Mouse (Mus musculus) hindbrain, embryonic 11.5 days (tissue): Measurements from ENCODE around the gene Wdr90. TPM values are rescaled to one million over a fixed set of nuclear protein-coding genes. Genes with fewer than 3 reads are reported as not detected.

Source experiments
- ATAC-seq: fragments of 200-750 bp; cut with Nextera tagmentation; 2 replicates; pipeline ENCODE4 v1.8.0; 2017; ENCODE audit warnings: mild to moderate bottlenecking, moderate TSS enrichment, moderate library complexity; ENCODE audit not compliant: low FRiP score
- DNase-seq: peaks from one replicate; pipeline ENCODE4 v3.0.0-alpha.2; 2015; ENCODE audit warnings: low spot score
- H3K27ac ChIP-seq: fragments of 300-500 bp; sonication (generic); 2 replicates; pipeline ENCODE4 v1.5.1; 2014; ENCODE audit warnings: mild to moderate bottlenecking, low read depth, low read length
- H3K27me3 ChIP-seq: fragments of 300-500 bp; sonication (generic); 2 replicates; pipeline ENCODE4 v1.6.1; 2014; ENCODE audit warnings: mild to moderate bottlenecking, low read length, moderate library complexity, mixed read lengths; ENCODE audit not compliant: control insufficient read depth, insufficient read depth
- H3K36me3 ChIP-seq: fragments of 300-500 bp; sonication (generic); 2 replicates; pipeline ENCODE4 v1.6.1; 2014; ENCODE audit warnings: mild to moderate bottlenecking, low read length, moderate library complexity, mixed read lengths; ENCODE audit not compliant: control insufficient read depth, insufficient read depth
- H3K4me1 ChIP-seq: fragments of 300-500 bp; sonication (generic); replicated peaks from 2 replicates; pipeline ENCODE4 v1.6.1; 2014; ENCODE audit warnings: low read length, mixed read lengths; ENCODE audit not compliant: control insufficient read depth, insufficient read depth
- H3K4me2 ChIP-seq: fragments of 300-500 bp; sonication (generic); replicated peaks from 2 replicates; pipeline ENCODE4 v1.6.1; 2014; ENCODE audit warnings: mild to moderate bottlenecking, low read depth, low read length
- H3K4me3 ChIP-seq: fragments of 300-500 bp; sonication (generic); 2 replicates; pipeline ENCODE4 v1.5.1; 2014; ENCODE audit warnings: low read depth, low read length
- H3K9ac ChIP-seq: fragments of 300-500 bp; sonication (generic); 2 replicates; pipeline ENCODE4 v1.6.1; 2014; ENCODE audit warnings: low read depth, low read length
- H3K9me3 ChIP-seq: fragments of 300-500 bp; sonication (generic); 2 replicates; pipeline ENCODE4 v1.6.1; 2016; ENCODE audit warnings: low read length; ENCODE audit not compliant: control insufficient read depth
- WGBS: fragments of 180-500 bp; shearing (Covaris S2); extraction: QIAGEN DNeasy Blood & Tissue Kit; methylation state at CpG from one replicate; pipeline ENCODE4 v1.1.7; 2014; 5-methylcytosine and 5-hydroxymethylcytosine counted together
- polyA plus RNA-seq: library from polyadenylated mRNA; unstranded; fragments of >200 nt; fragmentation: Nextera tagmentation; extraction: Ambion mirVana; gene quantifications from 2 replicates; pipeline ENCODE4 v1.2.1, GENCODE M21; 2014

The Wdr90 gene
- polyA plus RNA-seq, 1 experiment from 2014 or later, result 13.4 TPM

DNA sequence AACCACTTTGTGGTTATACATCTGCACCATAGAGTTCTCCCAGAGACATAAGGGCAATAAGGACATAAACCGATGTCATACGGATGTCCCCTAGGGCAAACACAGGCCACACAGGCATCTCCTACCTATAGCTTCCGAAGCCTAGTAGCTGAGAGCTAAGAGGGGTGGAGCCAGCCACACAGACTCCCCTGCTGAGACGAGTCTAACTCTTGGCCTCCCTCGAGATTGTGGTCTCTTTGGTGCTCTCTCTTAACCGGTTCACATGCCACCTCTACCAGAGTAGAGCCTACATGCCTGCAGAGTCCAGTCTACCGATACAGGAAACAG lies 6.2 kb upstream of the Wdr90 start:
- H3K9me3 ChIP-seq, result no peaks in the 10 kb centered on the region
- 0 out of 2 replicates have a peak, but pooled peaks cover 2% of the 10 kb centered on the region for H3K27me3 ChIP-seq
- peaks cover 8% of the 10 kb centered on the region for H3K4me1 ChIP-seq
- H3K4me2 ChIP-seq, result peak overlapping the region; percentile 99
- no peak overlapping the region; the same call in 1 of the 2 replicates for H3K27ac ChIP-seq
- no peak for DNase-seq
- 22% methylated on average over 7 of the region's 7 CpGs for WGBS
- no peaks in the 10 kb centered on the region for H3K36me3 ChIP-seq
- peak overlapping the region; percentile 82; the same call in 1 of the 2 replicates for H3K4me3 ChIP-seq
- ATAC-seq, result no peak
- H3K9ac ChIP-seq, result no peak overlapping the region

DNA sequence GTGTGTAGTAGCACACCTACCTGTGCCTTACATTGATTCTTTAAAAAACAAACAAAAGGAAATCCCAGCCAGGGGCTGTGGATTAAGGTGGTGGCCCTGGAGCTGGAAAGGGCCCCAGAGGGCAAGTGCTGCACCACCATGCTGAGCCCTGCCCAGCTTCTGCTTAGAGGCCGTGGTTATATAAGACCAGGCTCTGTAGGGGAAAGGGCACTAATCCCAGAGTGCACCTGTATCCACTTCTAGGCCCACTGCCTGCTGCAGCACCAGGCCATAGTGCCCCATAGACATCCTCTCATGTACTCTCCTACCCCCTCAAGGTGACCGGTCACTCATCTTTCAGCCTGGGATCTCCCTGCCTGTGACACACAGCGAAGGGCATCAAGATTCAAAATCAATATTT lies 4.9 kb upstream of the Wdr90 start:
- no peak for DNase-seq
- Histone ChIP-seq H3K4me1 (peaks cover 8% of the 10 kb centered on the region), H3K4me2 (no peak overlapping the region), H3K36me3 (no peaks in the 10 kb centered on the region), H3K27ac (no peak overlapping the region), H3K4me3 (no peak overlapping the region), H3K27me3 (0 out of 2 replicates have a peak, but pooled peaks cover 2% of the 10 kb centered on the region), H3K9ac (no peak overlapping the region), H3K9me3 (no peaks in the 10 kb centered on the region)
- 91% methylated on average over 3 of the region's 3 CpGs for WGBS
- ATAC-seq, result no peak

DNA sequence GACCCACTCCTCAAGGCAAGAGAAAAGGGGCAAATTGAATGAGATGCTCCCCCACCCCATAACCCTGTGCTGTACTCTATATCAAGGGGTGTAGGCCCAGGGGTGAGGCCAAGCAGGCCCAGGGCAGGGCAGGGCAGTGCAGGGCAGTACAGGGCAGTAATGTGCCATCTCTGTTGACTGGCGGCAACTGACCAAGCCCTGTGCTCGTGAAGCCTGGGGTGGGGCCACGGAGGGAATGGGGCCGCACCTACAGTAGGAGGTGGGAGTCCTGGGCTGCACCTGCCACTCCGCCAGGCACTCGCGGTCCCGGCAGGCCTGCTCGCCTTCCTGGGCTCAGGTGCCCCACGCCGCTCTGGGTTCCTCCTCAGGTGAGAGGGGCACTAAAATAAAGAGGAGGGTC lies 4.0 kb upstream of the Wdr90 start:
- no peak for DNase-seq
- no peak overlapping the region for H3K27ac ChIP-seq
- no peak overlapping the region for H3K4me3 ChIP-seq
- ATAC-seq, result no peak
- H3K9ac ChIP-seq, result no peak overlapping the region
- 0 out of 2 replicates have a peak, but pooled peaks cover 2% of the 10 kb centered on the region for H3K27me3 ChIP-seq
- no peak overlapping the region for H3K4me2 ChIP-seq
- peaks cover 14% of the 10 kb centered on the region for H3K4me1 ChIP-seq
- no peaks in the 10 kb centered on the region for H3K36me3 ChIP-seq
- H3K9me3 ChIP-seq, result no peaks in the 10 kb centered on the region
- WGBS, result 84% methylated on average over 11 of the region's 11 CpGs

DNA sequence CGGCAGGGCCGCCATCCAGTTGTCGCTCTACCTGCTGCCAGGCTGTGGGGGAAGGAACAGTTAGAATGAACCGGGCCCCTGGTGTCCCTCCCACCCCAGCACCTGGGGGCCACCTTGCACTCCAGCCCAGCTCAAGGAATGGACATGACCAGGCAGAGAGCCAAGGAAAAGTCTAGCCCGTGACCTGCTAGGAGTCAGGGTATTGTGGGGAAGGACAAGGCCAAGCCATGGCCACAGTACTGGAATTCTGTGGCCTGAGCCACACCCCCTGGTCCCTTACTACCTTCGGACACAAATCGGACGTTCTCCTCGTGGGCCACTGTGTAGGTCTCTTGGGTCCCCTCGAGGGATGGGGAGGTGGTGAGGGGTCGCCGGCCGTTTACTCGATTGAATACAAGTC lies 3.0 kb upstream of the Wdr90 start:
- DNase-seq, result no peak
- 87% methylated on average over 14 of the region's 14 CpGs for WGBS
- Histone ChIP-seq H3K9me3 (no peaks in the 10 kb centered on the region), H3K36me3 (no peaks in the 10 kb centered on the region), H3K4me1 (peaks cover 16% of the 10 kb centered on the region), H3K27ac (no peak overlapping the region), H3K4me3 (no peak overlapping the region), H3K27me3 (0 out of 2 replicates have a peak, but pooled peaks cover 2% of the 10 kb centered on the region), H3K9ac (no peak overlapping the region), H3K4me2 (no peak overlapping the region)
- ATAC-seq, result no peak

DNA sequence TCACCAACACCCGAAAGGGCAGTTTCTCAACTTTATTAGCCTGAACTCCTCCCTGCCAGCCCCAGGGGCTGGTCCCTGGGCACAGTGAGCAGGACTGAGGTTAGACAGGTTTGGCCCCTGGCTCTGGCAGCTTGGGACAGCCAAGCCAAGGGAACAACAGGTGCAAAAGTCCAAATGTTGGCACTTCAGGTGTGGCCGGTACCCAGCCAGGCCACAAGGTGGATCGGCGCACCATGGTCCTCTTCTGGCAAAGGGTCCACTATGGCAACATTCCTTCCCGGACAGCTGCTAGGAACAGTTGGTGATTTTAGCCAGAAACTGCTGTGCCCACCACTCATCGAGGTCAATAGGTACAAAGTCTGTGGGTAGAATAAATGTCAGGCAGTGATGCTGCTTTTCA lies 2.4 kb upstream of the Wdr90 start:
- WGBS, result 93% methylated on average over 6 of the region's 6 CpGs

DNA sequence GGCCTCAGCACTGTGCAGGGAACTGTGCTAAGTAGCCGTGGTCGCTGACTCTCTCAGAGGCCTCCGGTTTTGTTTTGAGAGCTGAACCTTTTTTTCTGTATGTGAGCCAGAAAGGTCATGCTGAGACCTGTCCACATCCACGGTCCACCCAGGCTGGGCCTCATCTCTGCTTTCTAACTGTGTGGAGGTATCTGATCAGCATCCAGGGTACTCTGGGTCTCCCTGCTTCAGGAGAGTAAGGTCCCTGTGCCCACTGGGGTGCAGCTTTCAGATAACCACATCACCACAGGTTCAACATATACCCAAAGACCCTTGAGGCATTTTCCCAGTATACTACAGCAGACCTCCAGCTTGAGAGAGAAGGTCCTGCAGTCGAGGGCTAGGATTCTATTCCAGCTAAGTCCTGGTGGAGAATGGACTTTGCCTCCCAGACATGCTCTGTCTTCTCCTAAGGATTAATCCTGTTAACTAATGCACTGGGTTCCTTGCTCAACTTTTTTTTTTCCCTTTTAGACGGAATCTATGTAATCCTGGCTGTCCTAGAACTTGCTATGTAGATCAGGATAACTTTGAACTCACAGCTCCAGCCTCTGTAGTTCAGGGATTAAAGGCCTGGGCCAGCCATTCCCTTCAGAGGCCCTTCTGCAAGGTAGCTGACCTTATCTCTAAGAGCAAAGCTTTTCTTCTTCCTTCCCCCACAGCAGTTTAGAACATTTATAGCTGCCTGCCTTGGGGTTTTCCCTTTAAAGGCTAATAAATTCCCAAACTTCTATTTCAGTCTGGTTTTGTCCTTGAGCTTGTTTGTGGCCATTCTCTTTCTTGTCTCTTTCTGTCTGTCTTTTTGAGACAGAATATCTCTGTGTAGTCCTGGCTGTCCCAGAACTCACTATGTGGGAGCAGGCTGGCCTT lies 657 bp upstream of the Wdr90 start:
- peak overlapping the region; percentile 80 for H3K9ac ChIP-seq
- no peak; the same call in 1 of the 2 replicates for ATAC-seq
- H3K27me3 ChIP-seq, result no peaks in the 10 kb centered on the region
- WGBS, result 14% methylated on average over 6 of the region's 6 CpGs
- H3K36me3 ChIP-seq, result no peaks in the 10 kb centered on the region
- peak overlapping the region; percentile 89 for H3K4me2 ChIP-seq
- no peak for DNase-seq
- H3K9me3 ChIP-seq, result no peaks in the 10 kb centered on the region
- peak overlapping the region; percentile 49 for H3K4me3 ChIP-seq
- peaks cover 8% of the 10 kb centered on the region for H3K4me1 ChIP-seq
- peak overlapping the region; percentile 66 for H3K27ac ChIP-seq

More for the DNA sequence above, 2.4 kb upstream of the Wdr90 start:
- H3K4me2 ChIP-seq, result no peak overlapping the region
- H3K9ac ChIP-seq, result no peak overlapping the region
- 0 out of 2 replicates have a peak, but pooled peaks cover 2% of the 10 kb centered on the region for H3K27me3 ChIP-seq
- H3K9me3 ChIP-seq, result no peaks in the 10 kb centered on the region
- DNase-seq (no peak), ATAC-seq (no peak)
- no peak overlapping the region for H3K27ac ChIP-seq
- H3K4me3 ChIP-seq, result no peak overlapping the region
- no peaks in the 10 kb centered on the region for H3K36me3 ChIP-seq
- H3K4me1 ChIP-seq, result peaks cover 16% of the 10 kb centered on the region

DNA sequence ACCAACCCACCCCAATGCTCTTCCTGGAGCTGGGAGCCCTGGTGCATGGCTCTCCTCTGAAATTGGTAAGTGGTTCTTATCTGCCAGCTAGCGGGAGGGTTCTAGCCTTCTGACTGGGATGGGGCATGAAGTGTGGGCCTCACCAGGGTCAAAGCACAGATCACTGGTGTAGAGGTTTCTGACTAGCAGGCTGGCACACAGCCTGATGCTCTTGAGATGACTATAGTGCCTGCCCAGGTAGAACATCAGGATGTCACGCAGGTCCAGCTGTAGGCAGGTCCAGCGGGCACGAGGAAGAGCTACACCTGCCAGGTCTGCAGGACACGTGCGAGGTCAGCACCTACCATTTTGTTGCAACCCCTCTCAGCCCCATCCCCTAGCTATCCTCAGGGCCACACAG lies 1.1 kb downstream of the Wdr90 start:
- H3K4me2 ChIP-seq, result peak overlapping the region; percentile 89; the same call in 1 of the 2 replicates
- DNase-seq (no peak), ATAC-seq (no peak)
- no peak overlapping the region for H3K4me3 ChIP-seq
- no peaks in the 10 kb centered on the region for H3K27me3 ChIP-seq
- no peak overlapping the region for H3K27ac ChIP-seq
- H3K9ac ChIP-seq, result peak overlapping the region; percentile 80; the same call in 1 of the 2 replicates
- no peaks in the 10 kb centered on the region for H3K9me3 ChIP-seq
- peaks cover 8% of the 10 kb centered on the region for H3K4me1 ChIP-seq
- 93% methylated on average over 6 of the region's 6 CpGs for WGBS
- H3K36me3 ChIP-seq, result no peaks in the 10 kb centered on the region

DNA sequence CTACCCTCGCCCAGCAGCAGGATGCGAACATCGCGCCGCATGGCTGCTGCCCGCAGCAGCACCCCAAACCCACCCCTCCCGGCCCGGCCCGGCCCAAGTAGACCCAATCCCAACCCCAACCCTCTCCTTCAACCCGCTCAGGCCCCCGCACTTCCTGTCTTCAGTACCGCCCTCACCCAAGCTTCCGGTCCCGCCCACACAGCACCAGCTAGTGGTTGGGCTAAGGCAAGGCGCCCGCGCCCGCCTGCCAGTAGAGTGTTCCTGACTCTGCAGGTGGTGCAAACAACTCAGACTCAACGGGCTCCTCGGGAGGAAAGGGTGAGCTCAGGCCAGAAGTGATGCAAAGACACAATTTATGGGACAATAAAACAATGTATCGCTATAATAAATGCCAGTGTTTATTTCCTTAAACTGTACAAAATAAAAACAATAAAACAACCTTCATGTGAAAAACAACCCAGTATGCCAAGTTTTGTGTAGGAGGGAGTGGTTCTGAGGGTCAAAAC lies 16.9 kb downstream of the Wdr90 start, which contains the start of gene Rhot2:
Gene Rhot2, minus strand, starts transcription at position 456 of the 506 bp plus-strand sequence.
- Histone ChIP-seq H3K4me2 (peak within 1 kb of the TSS; percentile 67), H3K9me3 (no peaks in the 10 kb centered on the region), H3K9ac (peak within 1 kb of the TSS; percentile 72), H3K36me3 (peaks cover 18% of the 10 kb centered on the region), H3K27me3 (no peaks in the 10 kb centered on the region), H3K4me3 (peak within 1 kb of the TSS; percentile 82), H3K27ac (peak within 1 kb of the TSS; percentile 58; the same call in 1 of the 2 replicates), H3K4me1 (no peaks in the 10 kb centered on the region; the same call in none of the 2 replicates)
- WGBS, result under 1% methylated on average over 20 of the region's 21 CpGs
- ATAC-seq (peak; percentile 92), DNase-seq (peak; percentile 97)
